Comparison of ENCODE assay signal across 17 mouse cellular contexts in the genomic region with DNA sequence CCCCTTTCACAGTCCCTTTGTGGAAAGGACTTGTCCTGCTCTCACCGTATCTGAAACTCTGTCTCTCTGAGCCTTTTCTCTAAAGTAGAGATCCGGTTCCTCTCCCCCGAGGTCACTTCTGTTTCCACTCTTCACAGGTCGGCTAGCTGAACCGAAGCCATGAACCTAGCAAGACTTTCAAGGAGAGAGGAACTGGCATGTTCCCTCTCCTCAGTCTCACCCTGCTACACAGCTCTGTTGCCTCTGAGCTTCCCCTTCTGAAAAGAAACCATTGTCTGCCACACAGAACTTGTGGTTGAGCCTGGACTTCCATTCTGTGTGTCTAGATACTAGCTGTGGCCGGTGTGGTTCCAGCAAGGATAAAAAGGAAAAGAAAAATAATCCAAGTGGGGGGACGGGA. TPM values are rescaled to one million over a fixed set of nuclear protein-coding genes. Genes with fewer than 3 reads are reported as not detected.
DNase-seq lines count a peak whose midpoint lies in the region; ATAC-seq and TF ChIP-seq lines count a peak whose summit lies in the region.
"Had no signal": no experiment of that assay in that cellular context is flagged by ENCODE, and none has a peak within 500 bp of the region (broad histone marks: within the 10 kb centered on the region; RNA-seq: fewer than 3 reads in every experiment).

No protein-coding gene starts in this region.

- peak; percentile 17 for DNase-seq in liver, adult 2 months (ENCODE audit: extremely low read depth, low read depth, low spot score)
- no peak for DNase-seq in liver, embryonic 11.5 days (ENCODE audit: low spot score)
- DNase-seq in c-Kit-positive CD71-negative TER-119-negative erythroid progenitor cells, embryonic 14.5 days (ENCODE audit: low read depth): peak; percentile 16
- DNase-seq in spleen, postnatal 36 days (ENCODE audit: low spot score in 2 of 2): peak; percentile 63
- no peak for DNase-seq in MN1 (ENCODE audit: low spot score)
- no peak for DNase-seq in gastrocnemius, postnatal 4 days (ENCODE audit: low spot score in 2 of 2)
- DNase-seq: cerebellum, postnatal 10 days; gastrocnemius, postnatal 36 days; kidney, adult 18-20 months; right cerebral cortex, adult 18-20 months; thymus, postnatal 25 days had no signal

- 88% methylated on average over 7 of the region's 7 CpGs for WGBS in liver, adult 2 months
- 49% methylated on average over 7 of the region's 7 CpGs for WGBS in liver, embryonic 11.5 days
- 5% methylated on average over 7 of the region's 7 CpGs for WGBS in macrophage (ENCODE audit: missing documents)

- no peak overlapping the region for H3K27ac ChIP-seq in liver, adult 2 months (replicated peaks; ENCODE audit: insufficient read depth, low read depth, low read length)
- no peak overlapping the region for H3K27ac ChIP-seq in liver, embryonic 11.5 days (ENCODE audit: low read depth, low read length)
- H3K27ac ChIP-seq in macrophage: peak overlapping the region; percentile 33
- H3K27ac ChIP-seq: hindbrain, embryonic 15.5 days; neural tube, embryonic 15.5 days; stomach, embryonic 15.5 days had no signal

- TF ChIP-seq CTCF in liver, adult 2 months (IDR thresholded peaks at IDR 0.05; ENCODE audit: low read depth, low read length): no peak

- no peaks in the 10 kb centered on the region for H3K27me3 ChIP-seq in liver, adult 2 months (ENCODE audit: control insufficient read depth, insufficient read depth, low read length)
- H3K27me3 ChIP-seq in liver, embryonic 11.5 days (replicated peaks; ENCODE audit: control insufficient read depth, insufficient read depth, low read length): no peaks in the 10 kb centered on the region
- H3K27me3 ChIP-seq: hindbrain, embryonic 15.5 days; neural tube, embryonic 15.5 days; Patski; stomach, embryonic 15.5 days had no signal

- no peaks in the 10 kb centered on the region for H3K36me3 ChIP-seq in liver, adult 2 months (ENCODE audit: control insufficient read depth, insufficient read depth, low read length)
- H3K36me3 ChIP-seq in liver, embryonic 11.5 days (ENCODE audit: control insufficient read depth, insufficient read depth, low read length): no peaks in the 10 kb centered on the region
- H3K36me3 ChIP-seq in macrophage (ENCODE audit: inconsistent target): no peaks in the 10 kb centered on the region
- H3K36me3 ChIP-seq: hindbrain, embryonic 15.5 days; neural tube, embryonic 15.5 days; stomach, embryonic 15.5 days had no signal

- no peaks in the 10 kb centered on the region for H3K9me3 ChIP-seq in liver, embryonic 11.5 days (ENCODE audit: control insufficient read depth, low read length)
- H3K9me3 ChIP-seq: hindbrain, embryonic 15.5 days; neural tube, embryonic 15.5 days; stomach, embryonic 15.5 days had no signal

- ATAC-seq in liver, embryonic 11.5 days (replicated peaks; ENCODE audit: low FRiP score): no peak
- ATAC-seq: Patski had no signal

- H3K9ac ChIP-seq in liver, adult 2 months (ENCODE audit: low read depth, low read length): no peak overlapping the region
- no peak overlapping the region for H3K9ac ChIP-seq in liver, embryonic 11.5 days (ENCODE audit: low read depth, low read length)
- H3K9ac ChIP-seq: hindbrain, embryonic 15.5 days; neural tube, embryonic 15.5 days; stomach, embryonic 15.5 days had no signal

- no peaks in the 10 kb centered on the region for H3K79me2 ChIP-seq in liver, adult 2 months (ENCODE audit: control insufficient read depth, insufficient read depth, low read length)
- H3K79me2 ChIP-seq in macrophage (ENCODE audit: inconsistent target): no peaks in the 10 kb centered on the region

- TF ChIP-seq POLR2A in liver, adult 2 months (IDR thresholded peaks at IDR 0.05; ENCODE audit: extremely low read depth, insufficient read depth, low read length): no peak

- H3K4me1 ChIP-seq in liver, adult 2 months (ENCODE audit: control insufficient read depth, insufficient read depth, low read length): peaks cover 6% of the 10 kb centered on the region
- no peaks in the 10 kb centered on the region for H3K4me1 ChIP-seq in liver, embryonic 11.5 days (replicated peaks; ENCODE audit: control insufficient read depth, insufficient read depth, low read length)
- H3K4me1 ChIP-seq: stomach, embryonic 15.5 days had no signal

- no peak overlapping the region for H3K4me3 ChIP-seq in liver, adult 2 months (ENCODE audit: insufficient read depth, low read depth, low read length)
- no peak overlapping the region for H3K4me3 ChIP-seq in liver, embryonic 11.5 days (ENCODE audit: low read depth, low read length)
- H3K4me3 ChIP-seq in macrophage (ENCODE audit: inconsistent target): no peak overlapping the region
- H3K4me3 ChIP-seq: hindbrain, embryonic 15.5 days; neural tube, embryonic 15.5 days; stomach, embryonic 15.5 days had no signal

- H3K4me2 ChIP-seq in liver, embryonic 11.5 days: no peak overlapping the region
- H3K4me2 ChIP-seq: hindbrain, embryonic 15.5 days; neural tube, embryonic 15.5 days; stomach, embryonic 15.5 days had no signal

RNA-seq across cellular contexts. Expression of a gene that starts 4.1 kb away (rescaled TPM):
- 3.6 and 5.3 TPM in 2 replicates for total RNA-seq in liver, adult 2 months (2014; rRNA removed)
- 1.2 and 2.6 TPM in 2 replicates for polyA plus RNA-seq in liver, adult 2 months (2012; rRNA removed)
- polyA plus RNA-seq in liver, embryonic 11.5 days (2014; fragmentation: Nextera tagmentation; extraction: Ambion mirVana): 0.71 and 1.0 TPM in 2 replicates
- 10 to 100 TPM in 19 of 26 experiments, 1 to 10 TPM in 7; 2.0 to 62.1 (median 23.6) TPM for total RNA-seq in macrophage (2018; cell fraction: chromatin; rRNA removed)
- total RNA-seq in macrophage (2018; cell fraction: cytosol; rRNA removed): 10 to 100 TPM; 12.2 to 98.3 (median 36.8) TPM
- 100 to 1,000 TPM in 4 of 26 experiments, 10 to 100 TPM in 21, 1 to 10 TPM in 1; 9.9 to 115 (median 59.6) TPM for total RNA-seq in macrophage (2018; cell fraction: nucleus; rRNA removed)
- polyA plus RNA-seq in macrophage (2018): 16.6 to 22.8 TPM (median 18.9 TPM) in 3 replicates
- 1 to 10 TPM; 3.7 to 3.8 TPM for total RNA-seq in gastrocnemius, postnatal 4 days (2021)

RNA-seq across cellular contexts. Expression of a gene that starts 32.9 kb away (rescaled TPM):
- 8.3 and 8.7 TPM in 2 replicates for total RNA-seq in liver, adult 2 months (2014; rRNA removed)
- 10.7 and 11.1 TPM in 2 replicates for polyA plus RNA-seq in liver, adult 2 months (2012; rRNA removed)
- 5.1 and 5.7 TPM in 2 replicates for polyA plus RNA-seq in liver, embryonic 11.5 days (2014; fragmentation: Nextera tagmentation; extraction: Ambion mirVana)
- 1 to 10 TPM in 1 of 26 experiments, under 1 TPM in 16, not detected in 9; 0.16 to 2.1 (median 0.34) TPM for total RNA-seq in macrophage (2018; cell fraction: chromatin; rRNA removed)
- total RNA-seq in macrophage (2018; cell fraction: cytosol; rRNA removed): 1 to 10 TPM in 21 of 26 experiments, under 1 TPM in 5; 0.74 to 1.5 (median 1.1) TPM
- 1 to 10 TPM in 1 of 26 experiments, under 1 TPM in 24, not detected in 1; 0.24 to 1.8 (median 0.48) TPM for total RNA-seq in macrophage (2018; cell fraction: nucleus; rRNA removed)
- 0.52 to 2.2 TPM (median 1.2 TPM) in 3 replicates for polyA plus RNA-seq in macrophage (2018)
- 1 to 10 TPM; 9.1 to 9.3 TPM for total RNA-seq in gastrocnemius, postnatal 4 days (2021)
- total RNA-seq: megakaryocyte-erythroid progenitor cell, adult 5-6 weeks had no signal

Comparison
In these comparisons a context has a peak if more than half of its experiments do, and no peak if none do; other contexts are left out.
1. DNase-seq: peak in liver, adult 2 months (single experiment), c-Kit-positive CD71-negative TER-119-negative erythroid progenitor cells, embryonic 14.5 days (single experiment) and spleen, postnatal 36 days (2 of 2); none in liver, embryonic 11.5 days (single experiment), MN1 (single experiment) and gastrocnemius, postnatal 4 days (0 of 2).